Mouse (Mus musculus) small intestine, adult 2 months (tissue): ENCODE results near the gene Abca3.

Experiments
- CTCF ChIP-seq: fragments of 200-500 bp; IDR thresholded peaks from 2 replicates; pipeline ENCODE4 v1.5.1; 2012; ENCODE audit warnings: low read depth, mild to moderate bottlenecking, control low read depth, inconsistent platforms, low read length, moderate library complexity, mixed read lengths; ENCODE audit not compliant: insufficient replicate concordance, insufficient read length; ENCODE audit errors: extremely low read depth
- POLR2A ChIP-seq: fragments of 200-500 bp; IDR thresholded peaks from 2 replicates; pipeline ENCODE4 v1.6.1; 2012; ENCODE audit warnings: low read depth, mild to moderate bottlenecking, control low read depth, inconsistent platforms, low read length, moderate library complexity

DNA sequence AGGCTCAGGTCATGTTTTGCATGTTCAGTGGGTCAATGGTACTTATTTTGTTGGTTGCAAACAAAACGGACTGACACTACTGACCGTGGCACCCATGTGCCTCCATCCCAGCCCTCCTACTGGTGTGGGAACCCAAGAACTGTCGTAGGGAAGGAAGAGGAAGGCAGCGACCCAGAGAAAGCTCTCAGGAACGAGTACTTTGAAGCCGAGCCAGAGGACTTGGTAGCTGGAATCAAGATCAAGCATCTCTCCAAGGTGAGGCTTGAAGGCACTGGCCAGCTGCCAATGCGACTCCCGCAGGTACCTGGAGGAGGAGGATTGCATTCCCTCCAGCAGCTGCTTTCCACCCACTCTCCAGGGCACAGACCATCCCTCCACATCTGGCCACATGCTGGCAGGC, 32.0 kb downstream of the Abca3 start:
- TF ChIP-seq CTCF (no peak), POLR2A (no peak)
